8 mouse cellular contexts compared by ENCODE assay signal in the genomic region with DNA sequence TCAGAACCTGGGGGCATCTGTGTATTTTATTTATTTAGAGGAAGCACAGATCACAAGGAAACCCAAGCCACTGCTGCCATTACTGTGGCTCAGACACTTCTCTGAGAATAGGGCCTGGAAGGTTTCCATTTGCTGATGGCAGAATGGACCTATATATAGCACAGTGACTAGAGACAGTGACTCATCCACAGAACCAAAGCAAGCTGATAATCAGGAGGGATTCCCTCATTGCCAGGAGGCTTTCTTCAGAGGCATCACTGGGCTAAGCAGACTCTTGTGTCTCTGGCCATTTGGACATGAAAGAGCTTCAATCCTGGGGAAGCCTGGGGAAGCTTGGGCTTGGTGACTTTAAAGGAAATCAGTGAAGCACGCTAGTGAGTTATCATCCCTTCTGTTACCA.
DNase-seq lines count a peak whose midpoint lies in the region; ATAC-seq lines count a peak whose summit lies in the region.
"Had no signal": no experiment of that assay in that cellular context is flagged by ENCODE, and none has a peak within 500 bp of the region (broad histone marks: within the 10 kb centered on the region; RNA-seq: fewer than 3 reads in every experiment).

No protein-coding gene starts in this region.

- intact Hi-C loops in left cerebral cortex, postnatal 4 days (cut with DNase I) = no loop called here

- peak; percentile 35 for DNase-seq in left cerebral cortex, adult 11 months (ENCODE audit: low spot score)
- DNase-seq in left cerebral cortex, postnatal 4 days = no peak
- DNase-seq in cerebellum, adult 18-20 months = peak; percentile 29 to 50
- DNase-seq in gastrocnemius, postnatal 25 days = peak; percentile 15
- DNase-seq in right cerebral cortex, postnatal 36 days (ENCODE audit: low spot score in 2 of 2) = peak; percentile 59 to 62
- no peak for DNase-seq in embryo, embryonic 10 days (ENCODE audit: low spot score)
- DNase-seq: kidney, postnatal 14 days had no signal

- no peak for ATAC-seq in megakaryocyte-erythroid progenitor cell, adult 5-6 weeks (replicated peaks; ENCODE audit: low FRiP score, low TSS enrichment, poor library complexity, severe bottlenecking)

Comparison
In these comparisons a context has a peak if more than half of its experiments do, and no peak if none do; other contexts are left out.
1. DNase-seq: peak in left cerebral cortex, adult 11 months (single experiment), cerebellum, adult 18-20 months (2 of 2), gastrocnemius, postnatal 25 days (single experiment) and right cerebral cortex, postnatal 36 days (2 of 2); none in left cerebral cortex, postnatal 4 days (single experiment) and embryo, embryonic 10 days (single experiment).